Comparison of ENCODE assay signal across 9 mouse cellular contexts in genomic region chr13:21716540-21717391, GRCm38 (mm10). TPM values are rescaled to one million over a fixed set of nuclear protein-coding genes. Genes with fewer than 3 reads are reported as not detected.
DNase-seq lines count a peak whose midpoint lies in the region; ATAC-seq and TF ChIP-seq lines count a peak whose summit lies in the region.
"Not testable (repeated sequence)": the region's sequence is repeated elsewhere in the genome, so short reads cannot be mapped to it uniquely, and the experiment has no call there.
"Had no signal": no experiment of that assay in that cellular context is flagged by ENCODE, and none has a peak within 500 bp of the region (broad histone marks: within the 10 kb centered on the region; RNA-seq: fewer than 3 reads in every experiment).

No protein-coding gene starts in this region.

- peaks cover 25% of the 10 kb centered on the region for H3K4me1 ChIP-seq in embryonic facial prominence, embryonic 14.5 days (ENCODE audit: control insufficient read depth, insufficient read depth, low read length)
- H3K4me1 ChIP-seq in heart, embryonic 10.5 days: peaks cover 11% of the 10 kb centered on the region
- peaks cover 11% of the 10 kb centered on the region for H3K4me1 ChIP-seq in intestine, postnatal 0 days (replicated peaks; ENCODE audit: control insufficient read depth, insufficient read depth, low read length)
- peaks cover 15% of the 10 kb centered on the region for H3K4me1 ChIP-seq in liver, embryonic 11.5 days (replicated peaks; ENCODE audit: control insufficient read depth, insufficient read depth, low read length)
- peaks cover 41% of the 10 kb centered on the region for H3K4me1 ChIP-seq in midbrain, embryonic 13.5 days (replicated peaks)

- peak overlapping the region; percentile 93 for H3K27ac ChIP-seq in embryonic facial prominence, embryonic 14.5 days (replicated peaks; ENCODE audit: low read depth, low read length)
- H3K27ac ChIP-seq in heart, embryonic 10.5 days: peak overlapping the region; percentile 91
- H3K27ac ChIP-seq in intestine, postnatal 0 days (ENCODE audit: low read depth, low read length): peak overlapping the region; percentile 80
- peak overlapping the region; percentile 97 for H3K27ac ChIP-seq in liver, embryonic 11.5 days (ENCODE audit: low read depth, low read length)
- H3K27ac ChIP-seq in midbrain, embryonic 13.5 days: peak overlapping the region; percentile 96

- ATAC-seq in embryonic facial prominence, embryonic 14.5 days (ENCODE audit: low read depth): peak; percentile 4; the same call in 1 of the 2 replicates
- ATAC-seq in intestine, postnatal 0 days: peak; percentile 42
- ATAC-seq in liver, embryonic 11.5 days (replicated peaks; ENCODE audit: low FRiP score): peak; percentile 3; the same call in 1 of the 2 replicates
- ATAC-seq in midbrain, embryonic 13.5 days: peak; percentile 35; the same call in 1 of the 2 replicates

- not testable (repeated sequence) for H3K36me3 ChIP-seq in embryonic facial prominence, embryonic 14.5 days (ENCODE audit: control insufficient read depth, insufficient read depth, low read length); heart, embryonic 10.5 days; intestine, postnatal 0 days (ENCODE audit: control insufficient read depth, insufficient read depth); liver, embryonic 11.5 days (ENCODE audit: control insufficient read depth, insufficient read depth, low read length); midbrain, embryonic 13.5 days

- not testable (repeated sequence) for H3K9me3 ChIP-seq in embryonic facial prominence, embryonic 14.5 days (ENCODE audit: control insufficient read depth, low read length); heart, embryonic 10.5 days; intestine, postnatal 0 days (ENCODE audit: control insufficient read depth); liver, embryonic 11.5 days (ENCODE audit: control insufficient read depth, low read length); midbrain, embryonic 13.5 days

- H3K9ac ChIP-seq in embryonic facial prominence, embryonic 14.5 days (ENCODE audit: low read depth, low read length): peak overlapping the region; percentile 69
- H3K9ac ChIP-seq in intestine, postnatal 0 days (ENCODE audit: low read depth, low read length): peak overlapping the region; percentile 49
- H3K9ac ChIP-seq in liver, embryonic 11.5 days (ENCODE audit: low read depth, low read length): peak overlapping the region; percentile 73
- peak overlapping the region; percentile 72 for H3K9ac ChIP-seq in midbrain, embryonic 13.5 days (replicated peaks)

- peak overlapping the region; percentile 48 for H3K4me3 ChIP-seq in embryonic facial prominence, embryonic 14.5 days (ENCODE audit: low read depth, low read length)
- H3K4me3 ChIP-seq in heart, embryonic 10.5 days: peak overlapping the region; percentile 57
- H3K4me3 ChIP-seq in intestine, postnatal 0 days (ENCODE audit: low read depth, low read length): peak overlapping the region; percentile 41
- peak overlapping the region; percentile 52 for H3K4me3 ChIP-seq in liver, embryonic 11.5 days (ENCODE audit: low read depth, low read length)
- peak overlapping the region; percentile 49 for H3K4me3 ChIP-seq in midbrain, embryonic 13.5 days (replicated peaks)

- peak overlapping the region; percentile 75 for H3K4me2 ChIP-seq in embryonic facial prominence, embryonic 14.5 days (ENCODE audit: low read depth, low read length)
- peak overlapping the region; percentile 77 for H3K4me2 ChIP-seq in intestine, postnatal 0 days (replicated peaks; ENCODE audit: low read depth)
- H3K4me2 ChIP-seq in liver, embryonic 11.5 days: peak overlapping the region; percentile 72
- H3K4me2 ChIP-seq in midbrain, embryonic 13.5 days (replicated peaks): peak overlapping the region; percentile 77

- 0% methylated on average over 8 of the region's 38 CpGs for WGBS in embryonic facial prominence, embryonic 14.5 days
- under 1% methylated on average over 9 of the region's 38 CpGs for WGBS in heart, embryonic 10.5 days
- under 1% methylated on average over 9 of the region's 38 CpGs for WGBS in intestine, postnatal 0 days
- 0% methylated on average over 8 of the region's 38 CpGs for WGBS in liver, embryonic 11.5 days
- WGBS in midbrain, embryonic 13.5 days: under 1% methylated on average over 15 of the region's 38 CpGs

- peak; percentile 93 for DNase-seq in 416B (ENCODE audit: low read depth)
- peak; percentile 10 for DNase-seq in adrenal gland, postnatal 10 days
- peak; percentile 61 for DNase-seq in embryonic facial prominence, embryonic 14.5 days (ENCODE audit: low spot score)
- not testable (repeated sequence) for DNase-seq in heart, embryonic 10.5 days (ENCODE audit: low spot score)
- peak; percentile 59 for DNase-seq in liver, embryonic 11.5 days (ENCODE audit: low spot score)
- DNase-seq in spleen, postnatal 10 days (ENCODE audit: low spot score in 2 of 2): peak; percentile 52 to 61

- H3K27me3 ChIP-seq in embryonic facial prominence, embryonic 14.5 days (replicated peaks; ENCODE audit: control insufficient read depth, insufficient read depth, low read length); heart, embryonic 10.5 days (ENCODE audit: insufficient read depth, poor library complexity, severe bottlenecking); intestine, postnatal 0 days (replicated peaks; ENCODE audit: control insufficient read depth, insufficient read depth, low read length); liver, embryonic 11.5 days (replicated peaks; ENCODE audit: control insufficient read depth, insufficient read depth, low read length); midbrain, embryonic 13.5 days: not testable (repeated sequence)

- not testable (repeated sequence) for TF ChIP-seq CTCF in intestine, postnatal 0 days (IDR thresholded peaks at IDR 0.05; ENCODE audit: low read depth)

RNA-seq across cellular contexts. Expression of gene Hist1h2ai, which starts 0.5 kb away (rescaled TPM):
- 100 to 1,000 TPM; 304 to 363 TPM for total RNA-seq in adrenal gland, postnatal 10 days (2021)
- polyA plus RNA-seq in embryonic facial prominence, embryonic 14.5 days (2014; fragmentation: Nextera tagmentation; extraction: Ambion mirVana): 10.8 and 14.8 TPM in 2 replicates
- polyA plus RNA-seq in heart, embryonic 10.5 days (2016; fragmentation: Nextera tagmentation; extraction: Ambion mirVana): 6.3 and 11.7 TPM in 2 replicates
- 6.1 and 12.0 TPM in 2 replicates for polyA plus RNA-seq in intestine, postnatal 0 days (2015; fragmentation: Nextera tagmentation; extraction: Ambion mirVana)
- polyA plus RNA-seq in liver, embryonic 11.5 days (2014; fragmentation: Nextera tagmentation; extraction: Ambion mirVana): 6.2 and 10.1 TPM in 2 replicates
- polyA plus RNA-seq in midbrain, embryonic 13.5 days (2015; fragmentation: Nextera tagmentation; extraction: Ambion mirVana): 12.9 and 37.4 TPM in 2 replicates
- polyA plus RNA-seq: Patski had no signal

RNA-seq across cellular contexts. Expression of gene Hist1h3h, which starts 0.7 kb away (rescaled TPM):
- total RNA-seq in adrenal gland, postnatal 10 days (2021): 100 to 1,000 TPM; 397 to 474 TPM
- polyA plus RNA-seq in embryonic facial prominence, embryonic 14.5 days (2014; fragmentation: Nextera tagmentation; extraction: Ambion mirVana): 9.5 and 9.6 TPM in 2 replicates
- 3.7 and 3.8 TPM in 2 replicates for polyA plus RNA-seq in heart, embryonic 10.5 days (2016; fragmentation: Nextera tagmentation; extraction: Ambion mirVana)
- polyA plus RNA-seq in intestine, postnatal 0 days (2015; fragmentation: Nextera tagmentation; extraction: Ambion mirVana): 2.4 and 2.9 TPM in 2 replicates
- polyA plus RNA-seq in liver, embryonic 11.5 days (2014; fragmentation: Nextera tagmentation; extraction: Ambion mirVana): 4.5 and 6.5 TPM in 2 replicates
- 10.8 and 11.5 TPM in 2 replicates for polyA plus RNA-seq in midbrain, embryonic 13.5 days (2015; fragmentation: Nextera tagmentation; extraction: Ambion mirVana)

RNA-seq across cellular contexts. Expression of gene Hist1h2bl, which starts 0.8 kb away (rescaled TPM):
- total RNA-seq in adrenal gland, postnatal 10 days (2021): 100 to 1,000 TPM; 284 to 352 TPM
- polyA plus RNA-seq in embryonic facial prominence, embryonic 14.5 days (2014; fragmentation: Nextera tagmentation; extraction: Ambion mirVana): 1.4 and 1.8 TPM in 2 replicates
- 1.4 TPM in 1 of 2 replicates, not detected in the other for polyA plus RNA-seq in heart, embryonic 10.5 days (2016; fragmentation: Nextera tagmentation; extraction: Ambion mirVana)
- polyA plus RNA-seq in intestine, postnatal 0 days (2015; fragmentation: Nextera tagmentation; extraction: Ambion mirVana): 1.9 TPM in 1 of 2 replicates, not detected in the other
- 1.1 and 1.6 TPM in 2 replicates for polyA plus RNA-seq in liver, embryonic 11.5 days (2014; fragmentation: Nextera tagmentation; extraction: Ambion mirVana)
- polyA plus RNA-seq in midbrain, embryonic 13.5 days (2015; fragmentation: Nextera tagmentation; extraction: Ambion mirVana): 1.8 TPM in 1 of 2 replicates, not detected in the other

RNA-seq across cellular contexts. Expression of gene Hist1h2bm, which starts 5.1 kb away (rescaled TPM):
- 100 to 1,000 TPM in 1 of 2 experiments, 10 to 100 TPM in 1; 83.1 to 103 TPM for total RNA-seq in adrenal gland, postnatal 10 days (2021)
- 2.2 and 2.9 TPM in 2 replicates for polyA plus RNA-seq in embryonic facial prominence, embryonic 14.5 days (2014; fragmentation: Nextera tagmentation; extraction: Ambion mirVana)
- 2.4 and 3.7 TPM in 2 replicates for polyA plus RNA-seq in heart, embryonic 10.5 days (2016; fragmentation: Nextera tagmentation; extraction: Ambion mirVana)
- 0.51 and 0.76 TPM in 2 replicates for polyA plus RNA-seq in intestine, postnatal 0 days (2015; fragmentation: Nextera tagmentation; extraction: Ambion mirVana)
- 4.2 and 5.1 TPM in 2 replicates for polyA plus RNA-seq in liver, embryonic 11.5 days (2014; fragmentation: Nextera tagmentation; extraction: Ambion mirVana)
- 3.7 and 4.2 TPM in 2 replicates for polyA plus RNA-seq in midbrain, embryonic 13.5 days (2015; fragmentation: Nextera tagmentation; extraction: Ambion mirVana)
- polyA plus RNA-seq: Patski had no signal

RNA-seq across cellular contexts. Expression of gene Hist1h4j, which starts 18.1 kb away (rescaled TPM):
- 10 to 100 TPM; 63.1 to 70.2 TPM for total RNA-seq in adrenal gland, postnatal 10 days (2021)
- 1.2 TPM in 2 replicates for polyA plus RNA-seq in embryonic facial prominence, embryonic 14.5 days (2014; fragmentation: Nextera tagmentation; extraction: Ambion mirVana)
- 2.0 TPM in 1 of 2 replicates, not detected in the other for polyA plus RNA-seq in heart, embryonic 10.5 days (2016; fragmentation: Nextera tagmentation; extraction: Ambion mirVana)
- 0.40 and 0.42 TPM in 2 replicates for polyA plus RNA-seq in intestine, postnatal 0 days (2015; fragmentation: Nextera tagmentation; extraction: Ambion mirVana)
- polyA plus RNA-seq in liver, embryonic 11.5 days (2014; fragmentation: Nextera tagmentation; extraction: Ambion mirVana): 0.80 and 1.1 TPM in 2 replicates
- 0.82 and 1.0 TPM in 2 replicates for polyA plus RNA-seq in midbrain, embryonic 13.5 days (2015; fragmentation: Nextera tagmentation; extraction: Ambion mirVana)
